Mouse (Mus musculus) midbrain, embryonic 14.5 days (tissue): ENCODE results near the gene Sigmar1. TPM values are rescaled to one million over a fixed set of nuclear protein-coding genes. Genes with fewer than 3 reads are reported as not detected.
"Not testable (repeated sequence)": the region's sequence is repeated elsewhere in the genome, so short reads cannot be mapped to it uniquely, and the experiment has no call there.

Source experiments
- ATAC-seq: fragments of 200-750 bp; cut with Nextera tagmentation; 2 replicates; pipeline ENCODE4 v1.8.0; 2017; ENCODE audit warnings: moderate number of reproducible peaks, moderate library complexity; ENCODE audit not compliant: low FRiP score, low TSS enrichment
- DNase-seq: peaks from one replicate; pipeline ENCODE4 v3.0.0-alpha.2; 2015
- H3K27ac ChIP-seq: fragments of 300-500 bp; sonication (generic); replicated peaks from 2 replicates; pipeline ENCODE4 v1.5.1; 2014; ENCODE audit warnings: mild to moderate bottlenecking, low read depth, low read length, moderate library complexity
- H3K27me3 ChIP-seq: fragments of 300-500 bp; sonication (generic); 2 replicates; pipeline ENCODE4 v1.6.1; 2014; ENCODE audit warnings: low read length, control low read depth, mixed read lengths; ENCODE audit not compliant: control insufficient read depth, insufficient read depth
- H3K36me3 ChIP-seq: fragments of 300-500 bp; sonication (generic); 2 replicates; pipeline ENCODE4 v1.6.1; 2014; ENCODE audit warnings: low read length, control low read depth; ENCODE audit not compliant: control insufficient read depth, insufficient read depth
- H3K4me1 ChIP-seq: fragments of 300-500 bp; sonication (generic); 2 replicates; pipeline ENCODE4 v1.6.1; 2014; ENCODE audit warnings: mild to moderate bottlenecking, antibody characterized with exemption, low read length, control low read depth; ENCODE audit not compliant: control insufficient read depth, insufficient read depth
- H3K4me2 ChIP-seq: fragments of 300-500 bp; sonication (generic); 2 replicates; pipeline ENCODE4 v1.6.1; 2014; ENCODE audit warnings: mild to moderate bottlenecking, low read length, moderate library complexity
- H3K4me3 ChIP-seq: fragments of 300-500 bp; sonication (generic); replicated peaks from 2 replicates; pipeline ENCODE4 v1.5.1; 2014; ENCODE audit warnings: low read depth, low read length
- H3K9ac ChIP-seq: fragments of 300-500 bp; sonication (generic); replicated peaks from 2 replicates; pipeline ENCODE4 v1.6.1; 2014; ENCODE audit warnings: mild to moderate bottlenecking, low read length, moderate library complexity
- H3K9me3 ChIP-seq: fragments of 300-500 bp; sonication (generic); 2 replicates; pipeline ENCODE4 v1.6.1; 2016; ENCODE audit warnings: low read length, control low read depth, mixed read lengths; ENCODE audit not compliant: control insufficient read depth
- WGBS: fragments of 180-500 bp; shearing (Covaris S2); extraction: QIAGEN DNeasy Blood & Tissue Kit; methylation state at CpG from one replicate; pipeline ENCODE4 v1.1.7; 2014; 5-methylcytosine and 5-hydroxymethylcytosine counted together
- polyA plus RNA-seq: library from polyadenylated mRNA; unstranded; fragments of >200 nt; fragmentation: Nextera tagmentation; extraction: Ambion mirVana; gene quantifications from 2 replicates; pipeline ENCODE4 v1.2.1, GENCODE M21; 2014

The Sigmar1 gene
- polyA plus RNA-seq, 1 experiment from 2014 or later = 52.7 TPM

- not testable (repeated sequence) for H3K9ac ChIP-seq, H3K27me3 ChIP-seq, H3K36me3 ChIP-seq, H3K27ac ChIP-seq, H3K4me1 ChIP-seq, H3K9me3 ChIP-seq, ATAC-seq
- WGBS = under 1% methylated on average over 16 of the region's 25 CpGs
- DNase-seq = peak; percentile 60
- peak overlapping the region; percentile 39 for H3K4me3 ChIP-seq
- peak overlapping the region; percentile 41 for H3K4me2 ChIP-seq
Observed at GRCm38 (mm10) chr4:41773502-41773901, 17.5 kb upstream of the Sigmar1 start.

- H3K27me3 ChIP-seq, H3K9me3 ChIP-seq, H3K36me3 ChIP-seq, ATAC-seq, H3K27ac ChIP-seq, DNase-seq, H3K9ac ChIP-seq, H3K4me1 ChIP-seq: not testable (repeated sequence)
- WGBS = 2% methylated on average over 8 of the region's 16 CpGs
- Histone ChIP-seq H3K4me2 (peak overlapping the region; percentile 50), H3K4me3 (peak overlapping the region; percentile 27)
Observed at GRCm38 (mm10) chr4:41772946-41773345, 17.0 kb upstream of the Sigmar1 start.

DNA sequence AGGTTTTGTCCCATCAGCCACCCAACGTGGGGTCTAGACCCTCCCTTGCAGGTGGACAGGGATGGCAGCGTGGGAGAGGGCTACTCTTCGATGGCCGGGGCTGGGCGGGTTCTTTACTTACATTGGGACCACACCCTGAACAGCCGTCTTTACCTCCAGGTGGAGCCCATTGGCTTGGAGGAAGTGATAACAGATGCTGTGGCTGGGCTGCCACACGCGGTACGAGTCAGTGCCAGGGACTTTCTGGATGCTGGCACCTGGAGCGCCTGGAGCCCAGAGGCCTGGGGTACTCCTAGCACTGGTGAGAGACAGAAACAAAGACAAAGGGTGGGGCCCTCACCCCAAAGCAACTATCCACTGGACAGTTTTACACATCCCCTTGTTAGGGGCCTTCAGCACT is 11.3 kb upstream of the Sigmar1 start:
- not testable (repeated sequence) for H3K4me1 ChIP-seq

GRCm38 (mm10) chr4:41763176-41763575 is 7.2 kb upstream of the Sigmar1 start:
- H3K27me3 ChIP-seq, ATAC-seq, H3K27ac ChIP-seq, H3K9me3 ChIP-seq, H3K9ac ChIP-seq, H3K4me2 ChIP-seq, H3K4me3 ChIP-seq, DNase-seq, H3K36me3 ChIP-seq: not testable (repeated sequence)
- peaks cover 19% of the 10 kb centered on the region for H3K4me1 ChIP-seq
- 78% methylated on average over 4 of the region's 6 CpGs for WGBS

More for the DNA sequence above, 11.3 kb upstream of the Sigmar1 start:
- H3K9me3 ChIP-seq, H3K36me3 ChIP-seq, H3K9ac ChIP-seq, H3K4me2 ChIP-seq, H3K4me3 ChIP-seq, ATAC-seq, H3K27ac ChIP-seq, DNase-seq, H3K27me3 ChIP-seq: not testable (repeated sequence)
- WGBS = 90% methylated on average over 10 of the region's 10 CpGs

GRCm38 (mm10) chr4:41762688-41763114 is 6.7 kb upstream of the Sigmar1 start:
- H3K9me3 ChIP-seq, H3K27me3 ChIP-seq, ATAC-seq, H3K4me2 ChIP-seq, H3K27ac ChIP-seq, H3K36me3 ChIP-seq, H3K4me3 ChIP-seq: not testable (repeated sequence)
- Histone ChIP-seq H3K9ac (0 out of 2 replicates have a peak overlapping the region, but pooled peaks have one; percentile 6), H3K4me1 (peaks cover 19% of the 10 kb centered on the region)
- 50% methylated on average over 8 of the region's 8 CpGs for WGBS
- DNase-seq = peak; percentile 42

DNA sequence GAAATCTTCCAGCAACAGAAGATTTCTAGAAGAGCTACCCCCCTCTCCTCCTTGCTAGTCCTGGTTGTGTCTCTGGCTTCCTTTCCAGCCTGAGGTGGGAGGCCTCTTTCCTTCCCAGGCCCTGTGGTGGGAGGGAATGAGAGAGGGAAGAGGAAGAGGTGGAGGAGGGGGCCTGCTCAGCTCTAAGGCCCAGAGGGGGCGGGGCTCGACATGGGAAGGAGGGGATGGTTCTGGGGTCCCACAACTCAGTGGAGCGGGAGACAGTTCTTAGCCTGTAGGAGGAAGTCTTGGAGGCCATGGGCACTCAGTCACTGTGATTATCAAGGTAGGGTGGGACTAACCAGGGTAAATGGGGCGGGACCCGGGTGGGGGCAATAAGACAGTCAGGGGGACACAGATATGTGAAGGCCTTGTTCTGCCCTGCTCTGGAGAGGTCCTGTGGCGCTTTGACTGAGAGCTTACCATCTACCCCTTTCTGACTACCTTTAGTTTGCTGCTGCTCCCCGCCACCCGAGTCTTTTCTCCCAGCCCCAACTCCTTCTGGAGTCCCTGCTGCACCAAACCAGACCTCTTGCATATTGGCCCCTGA is 6.2 kb upstream of the Sigmar1 start:
- DNase-seq (peak; percentile 28), ATAC-seq (peak; percentile 31; the same call in 1 of the 2 replicates)
- H3K4me1 ChIP-seq = peaks cover 19% of the 10 kb centered on the region
- H3K9ac ChIP-seq = no peak overlapping the region
- peaks cover 10% of the 10 kb centered on the region for H3K36me3 ChIP-seq
- no peaks in the 10 kb centered on the region for H3K9me3 ChIP-seq
- 41% methylated on average over 8 of the region's 8 CpGs for WGBS
- no peak overlapping the region for H3K4me2 ChIP-seq
- no peak overlapping the region for H3K4me3 ChIP-seq
- H3K27me3 ChIP-seq = no peaks in the 10 kb centered on the region
- 0 out of 2 replicates have a peak overlapping the region, but pooled peaks have one; percentile 22 for H3K27ac ChIP-seq

GRCm38 (mm10) chr4:41761680-41762079 is 5.7 kb upstream of the Sigmar1 start:
- no peaks in the 10 kb centered on the region for H3K9me3 ChIP-seq
- peaks cover 19% of the 10 kb centered on the region for H3K4me1 ChIP-seq
- H3K36me3 ChIP-seq = peaks cover 11% of the 10 kb centered on the region
- ATAC-seq (no peak), DNase-seq (no peak)
- H3K4me3 ChIP-seq = no peak overlapping the region
- peak overlapping the region; percentile 22; the same call in 1 of the 2 replicates for H3K27ac ChIP-seq
- no peaks in the 10 kb centered on the region for H3K27me3 ChIP-seq
- H3K9ac ChIP-seq = no peak overlapping the region
- H3K4me2 ChIP-seq = no peak overlapping the region

DNA sequence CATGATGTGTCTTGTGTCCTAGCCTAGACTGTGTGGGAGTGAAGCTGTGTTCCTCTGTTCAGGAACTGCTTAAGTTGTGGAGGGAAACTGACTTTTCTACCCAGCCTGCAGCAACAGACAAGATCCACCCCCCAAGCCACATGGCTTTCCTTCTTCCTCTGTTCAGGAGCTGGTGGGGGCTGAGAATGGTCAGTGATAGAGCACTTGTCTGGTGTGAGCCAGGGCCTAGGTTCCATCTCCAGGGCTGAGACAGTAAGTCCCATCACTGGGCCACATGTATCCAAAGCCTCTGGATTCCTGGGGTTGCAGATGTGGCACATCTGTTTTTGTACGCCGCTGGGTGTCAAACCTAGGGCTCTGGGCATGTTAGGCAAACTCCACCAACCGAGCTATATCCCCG is 5.0 kb upstream of the Sigmar1 start:
- peak overlapping the region; percentile 58; the same call in 1 of the 2 replicates for H3K9ac ChIP-seq
- DNase-seq (no peak), ATAC-seq (no peak)
- H3K4me3 ChIP-seq = peak overlapping the region; percentile 32
- no peaks in the 10 kb centered on the region for H3K27me3 ChIP-seq
- H3K36me3 ChIP-seq = peaks cover 11% of the 10 kb centered on the region
- no peak overlapping the region for H3K27ac ChIP-seq
- H3K9me3 ChIP-seq = no peaks in the 10 kb centered on the region
- 90% methylated on average over 4 of the region's 4 CpGs for WGBS
- peak overlapping the region; percentile 54 for H3K4me2 ChIP-seq
- peaks cover 24% of the 10 kb centered on the region for H3K4me1 ChIP-seq

DNA sequence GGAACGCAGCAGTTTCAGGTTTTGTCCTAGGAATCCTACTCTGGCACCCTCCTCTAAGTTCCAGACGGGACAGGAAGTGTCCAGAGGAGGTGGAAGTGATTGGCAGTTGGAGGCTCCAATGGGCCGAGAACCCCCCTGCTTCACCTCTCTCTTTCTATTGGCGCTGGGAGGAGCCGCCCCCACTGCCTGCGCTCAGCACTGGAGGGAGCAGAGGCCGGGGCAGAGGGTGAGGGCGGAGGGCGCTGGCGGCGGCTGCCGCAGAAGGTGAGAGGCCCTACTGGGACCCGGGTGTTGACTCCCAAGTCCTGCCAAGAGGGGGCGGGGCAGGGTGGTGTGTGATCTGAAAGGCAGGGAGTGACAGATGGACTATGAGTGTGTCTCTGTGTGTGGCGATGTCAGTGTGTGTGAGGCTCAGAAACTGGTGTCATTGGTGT is 4.3 kb upstream of the Sigmar1 start:
- H3K4me3 ChIP-seq = peak overlapping the region; percentile 32
- no peak overlapping the region for H3K27ac ChIP-seq
- H3K36me3 ChIP-seq = peaks cover 11% of the 10 kb centered on the region
- peak overlapping the region; percentile 58 for H3K9ac ChIP-seq
- WGBS = 1% methylated on average over 15 of the region's 15 CpGs
- peak overlapping the region; percentile 54 for H3K4me2 ChIP-seq
- DNase-seq = peak; percentile 78
- ATAC-seq = peak; percentile 66; the same call in 1 of the 2 replicates
- H3K4me1 ChIP-seq = peaks cover 24% of the 10 kb centered on the region
- H3K27me3 ChIP-seq = no peaks in the 10 kb centered on the region
- no peaks in the 10 kb centered on the region for H3K9me3 ChIP-seq
